Mouse (Mus musculus): ENCODE results near the gene Krt42.
"Not testable (repeated sequence)": the region's sequence is repeated elsewhere in the genome, so short reads cannot be mapped to it uniquely, and the experiment has no call there.

Krt42 gene

DNA sequence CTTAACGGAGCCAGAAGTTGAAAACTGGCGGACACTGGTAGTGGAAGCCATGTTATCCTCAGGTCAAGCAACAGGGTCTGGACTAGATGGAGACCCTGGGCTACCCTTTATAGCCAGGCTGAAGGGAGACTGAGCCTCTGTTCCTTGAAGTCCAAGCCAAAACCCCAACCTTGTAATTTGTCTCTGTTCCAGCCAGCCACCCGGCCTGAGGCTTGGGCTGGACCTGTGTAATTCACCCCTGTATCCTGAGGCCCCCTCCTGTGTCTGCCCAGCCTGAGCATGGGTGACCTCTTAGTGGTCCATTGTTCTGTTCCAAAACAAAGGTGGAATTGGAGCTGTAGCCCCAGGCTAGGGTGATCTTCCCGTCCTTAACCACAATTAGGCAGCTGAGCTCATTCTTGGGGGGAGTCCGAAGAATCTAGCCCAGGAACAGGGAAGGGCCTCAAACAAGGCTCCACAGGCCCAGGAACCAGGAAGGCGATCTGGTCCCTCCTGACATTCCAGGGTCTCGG is at the start of gene Krt42:
TSS of gene Krt42 (minus strand) at position 51 of the 512 bp plus-strand sequence.
- no peak for DNase-seq (ENCODE audit: low spot score)

DNA sequence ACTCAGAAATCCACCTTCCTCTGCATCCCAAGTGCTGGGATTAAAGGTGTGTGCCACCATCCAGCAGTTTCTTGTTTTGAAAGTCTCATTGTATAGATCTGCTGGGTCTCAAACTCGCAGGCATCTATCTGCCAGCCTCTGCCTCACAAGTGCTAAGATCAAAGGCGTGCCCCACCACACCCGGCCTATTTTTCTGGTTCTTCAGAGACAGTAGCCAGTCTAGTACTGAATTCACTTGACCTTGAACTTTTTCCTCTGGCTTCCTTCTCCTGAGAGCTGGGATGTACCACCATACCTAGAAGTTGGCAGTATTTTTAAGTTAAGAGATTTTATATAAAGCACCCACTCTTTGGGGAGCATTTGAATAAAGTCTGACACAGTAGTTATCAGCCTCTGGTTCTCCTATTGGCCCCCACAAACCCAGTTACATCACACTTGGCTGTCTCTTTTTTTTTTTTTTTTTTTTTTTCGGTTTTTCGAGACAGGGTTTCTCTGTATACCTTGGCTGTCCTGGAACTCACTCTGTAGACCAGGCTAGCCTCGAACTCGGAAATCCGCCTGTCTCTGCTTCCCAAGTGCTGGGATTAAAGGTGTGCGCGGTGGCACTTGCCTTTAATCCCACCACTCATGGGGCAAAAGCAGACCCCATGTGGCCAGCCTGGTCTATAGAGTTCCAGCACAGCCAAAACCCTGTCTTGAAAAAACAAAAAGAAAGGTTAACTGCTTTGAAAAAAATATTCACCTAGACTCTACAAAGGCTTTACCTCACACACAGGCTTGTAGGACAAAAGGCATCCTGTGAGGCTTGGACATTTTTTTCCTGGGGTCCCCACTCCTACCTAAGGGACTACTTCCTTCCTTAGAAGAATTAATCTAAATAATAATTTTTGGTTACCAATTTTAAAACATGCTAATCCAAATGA is 49.1 kb upstream of the Krt42 start:
- no peak for DNase-seq (ENCODE audit: low spot score)

DNA sequence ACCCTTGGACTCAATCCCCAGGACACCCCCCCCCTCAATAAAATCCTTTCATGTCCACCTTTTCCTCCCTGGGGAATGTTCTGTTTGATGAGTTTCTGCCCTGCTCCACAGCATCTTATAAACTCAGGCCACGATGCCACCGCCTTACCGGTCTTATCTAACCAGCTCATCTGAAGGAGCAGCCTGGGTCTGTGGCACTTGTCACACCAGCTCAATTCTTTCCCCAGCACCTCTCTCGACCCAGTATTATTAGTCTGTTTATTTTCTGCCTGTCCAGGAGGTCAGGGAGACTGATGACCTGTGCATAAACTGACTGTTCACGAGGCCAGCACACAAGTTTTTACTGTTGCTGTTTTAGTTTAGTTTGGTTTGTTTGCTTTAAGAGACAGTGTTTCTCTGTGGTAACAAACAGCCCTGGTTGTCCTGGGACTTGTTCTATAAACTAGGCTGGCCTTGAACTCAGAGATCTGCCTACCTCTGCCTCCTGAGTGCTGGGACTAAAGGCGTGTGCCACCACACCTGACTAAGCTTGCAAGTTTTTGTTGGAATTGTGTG is 48.2 kb upstream of the Krt42 start:
- no peak for DNase-seq (ENCODE audit: low spot score)

DNA sequence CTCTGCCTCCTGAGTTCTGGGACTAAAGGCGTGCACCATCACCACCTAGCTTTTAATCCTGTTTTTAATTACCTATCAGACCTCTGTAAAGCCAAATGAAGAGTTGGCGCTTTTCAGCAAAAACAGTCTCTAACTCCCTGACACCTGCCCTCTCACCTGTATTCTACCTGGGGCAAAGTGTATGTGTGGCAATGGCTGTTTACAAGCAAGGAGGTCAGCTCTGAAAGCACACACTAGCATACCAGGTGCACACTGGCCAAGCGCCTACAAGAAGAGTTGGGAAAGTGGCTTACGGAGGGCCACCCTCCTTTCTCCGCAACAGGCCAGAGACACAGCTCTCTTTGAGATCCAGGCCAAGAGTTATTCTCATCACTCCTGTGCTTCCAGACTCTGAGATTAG is 45.8 kb upstream of the Krt42 start:
- DNase-seq (ENCODE audit: low spot score), result no peak

DNA sequence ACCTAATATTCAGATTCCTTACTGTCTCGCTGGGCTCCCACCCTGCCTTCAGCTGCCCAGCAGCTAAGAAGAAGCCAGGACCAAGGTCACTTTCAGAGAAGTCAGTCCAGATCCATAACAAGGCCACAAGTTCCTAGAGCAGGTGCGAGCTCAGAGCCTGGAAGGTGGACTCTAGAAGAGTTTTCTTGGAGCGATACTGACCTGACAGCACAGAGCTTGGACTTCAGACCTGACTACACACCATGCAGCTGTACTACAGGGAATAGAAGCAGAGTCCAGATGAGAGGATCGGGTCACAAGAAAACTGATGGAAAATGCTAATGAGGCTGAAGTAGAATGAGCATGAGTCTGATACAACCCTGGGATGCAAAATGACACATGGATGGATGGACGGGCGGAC is 43.8 kb upstream of the Krt42 start:
- no peak for DNase-seq (ENCODE audit: low spot score)

DNA sequence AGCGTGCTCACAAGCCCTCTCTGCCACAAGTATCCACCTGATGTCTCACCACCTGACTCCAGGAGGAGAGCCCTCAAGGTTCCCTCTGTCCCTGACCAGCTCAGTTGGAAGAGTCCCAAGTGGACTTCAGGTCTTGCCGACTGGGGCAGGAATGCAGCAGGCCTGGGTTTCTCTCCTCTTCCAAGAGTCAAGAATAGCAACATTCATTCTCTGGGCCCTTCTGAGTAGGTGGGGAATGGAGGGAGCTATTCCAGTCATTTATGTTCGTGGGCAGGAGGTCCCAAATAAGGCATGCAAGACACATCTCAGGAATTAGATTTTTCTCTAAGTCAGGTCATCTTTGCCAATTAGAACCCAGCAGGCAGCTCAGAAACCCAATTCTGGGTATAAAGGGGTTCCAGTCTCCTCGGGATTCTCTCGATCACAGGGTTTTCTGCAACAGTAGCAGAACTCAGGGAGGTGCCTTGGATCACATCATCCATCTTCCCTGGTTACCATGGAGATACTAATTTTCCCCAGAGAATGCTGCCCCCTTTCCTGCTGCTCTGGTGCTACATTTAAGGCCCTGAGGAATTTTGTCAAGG is 42.5 kb upstream of the Krt42 start:
- DNase-seq (ENCODE audit: low spot score), result no peak

DNA sequence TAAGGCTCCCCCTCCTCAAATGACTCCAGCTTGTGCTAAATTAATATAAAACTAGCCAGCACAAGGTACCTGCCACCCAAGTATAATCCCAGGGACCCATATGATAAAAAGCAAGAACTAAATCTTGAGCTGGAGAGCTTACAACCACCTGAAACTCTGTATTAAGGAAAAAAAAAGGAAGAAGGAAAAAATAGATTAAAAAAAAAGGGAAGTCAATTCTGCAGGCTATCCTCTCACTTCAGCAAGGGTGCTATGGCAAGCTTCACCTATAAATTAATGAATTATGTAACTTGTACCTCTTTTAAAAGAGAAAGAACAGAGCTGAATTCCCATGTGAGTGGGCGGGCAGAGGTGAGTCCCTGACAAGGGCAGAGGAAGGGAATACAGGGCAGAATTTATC is 42.0 kb upstream of the Krt42 start:
- no peak for DNase-seq (ENCODE audit: low spot score)

DNA sequence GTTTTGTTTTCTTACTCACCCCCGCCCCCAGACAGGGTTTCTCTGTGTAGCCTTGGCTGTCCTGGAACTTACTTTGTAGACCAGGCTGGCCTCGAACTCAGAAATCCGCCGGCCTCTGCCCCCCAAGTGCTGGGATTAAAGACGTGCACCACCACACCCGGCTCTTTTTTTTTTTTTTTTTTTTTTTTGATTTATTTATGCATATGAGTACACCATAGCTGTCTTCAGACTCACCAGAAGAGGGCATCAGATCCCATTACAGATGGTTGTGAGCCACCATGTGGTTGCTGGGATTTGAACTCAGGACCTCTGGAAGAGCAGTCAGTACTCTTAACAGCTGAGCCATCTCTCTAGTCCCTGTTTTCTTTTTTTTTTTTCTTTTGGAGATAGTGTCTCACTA is 39.0 kb upstream of the Krt42 start:
- DNase-seq (ENCODE audit: low spot score), result not testable (repeated sequence)

DNA sequence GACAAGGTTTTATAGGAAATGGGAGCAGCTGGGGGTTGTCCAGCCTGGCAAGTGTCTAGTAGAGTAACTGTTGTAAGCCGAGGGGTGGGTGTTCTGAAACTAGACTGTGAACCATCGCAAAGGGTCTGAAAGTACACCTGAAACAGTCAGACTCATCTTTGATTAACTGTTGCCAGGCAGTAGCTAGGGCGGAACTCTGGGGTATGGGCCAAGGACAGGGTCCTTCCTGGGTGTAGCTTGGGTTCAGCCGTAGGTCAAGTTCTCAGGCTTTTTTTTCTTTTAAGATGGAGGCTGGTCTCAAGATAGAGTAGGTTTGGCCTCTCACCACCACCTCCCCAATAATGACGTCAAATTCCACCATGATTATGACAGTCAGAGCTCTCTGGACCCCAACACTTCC is 38.2 kb upstream of the Krt42 start:
- DNase-seq (ENCODE audit: low spot score), result no peak

DNA sequence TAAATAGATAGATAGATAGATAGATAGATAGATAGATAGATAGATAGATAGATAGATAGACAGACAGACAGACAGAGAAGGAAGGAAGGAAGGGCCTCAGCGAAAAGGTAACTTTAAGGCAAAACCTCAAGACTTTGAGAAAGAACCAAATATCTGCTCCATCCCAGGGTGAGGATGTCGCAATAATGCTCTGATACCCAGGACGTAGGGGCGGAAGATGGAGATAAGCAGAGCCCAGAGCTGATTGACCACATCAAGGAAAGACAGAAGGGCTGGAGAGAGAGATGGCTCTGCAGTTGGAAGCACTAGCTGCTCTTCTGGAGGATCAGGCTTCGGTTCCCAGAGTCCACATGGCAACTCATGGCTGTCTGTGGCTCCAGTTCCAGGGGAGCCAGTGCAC is 31.6 kb upstream of the Krt42 start:
- DNase-seq (ENCODE audit: low spot score), result no peak

DNA sequence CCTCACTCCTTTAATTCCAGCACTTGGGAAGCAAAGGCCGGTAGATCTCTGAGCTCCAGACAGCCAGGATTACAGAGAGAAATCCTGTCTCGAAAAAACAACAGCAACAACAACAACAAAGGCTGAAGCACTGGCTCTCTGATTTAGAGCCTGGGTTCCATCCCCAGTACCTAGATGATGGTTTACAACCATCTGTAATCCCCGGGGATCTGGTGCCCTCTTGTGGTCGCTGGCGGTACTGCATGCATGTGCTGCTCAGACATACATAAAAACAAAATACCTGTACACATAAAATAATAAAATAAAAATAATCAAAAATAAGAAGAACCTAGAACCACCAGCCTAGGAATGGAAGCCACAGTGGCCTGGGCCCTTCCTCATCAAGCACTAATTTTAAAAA is 30.6 kb upstream of the Krt42 start:
- DNase-seq (ENCODE audit: low spot score), result peak; percentile 58

DNA sequence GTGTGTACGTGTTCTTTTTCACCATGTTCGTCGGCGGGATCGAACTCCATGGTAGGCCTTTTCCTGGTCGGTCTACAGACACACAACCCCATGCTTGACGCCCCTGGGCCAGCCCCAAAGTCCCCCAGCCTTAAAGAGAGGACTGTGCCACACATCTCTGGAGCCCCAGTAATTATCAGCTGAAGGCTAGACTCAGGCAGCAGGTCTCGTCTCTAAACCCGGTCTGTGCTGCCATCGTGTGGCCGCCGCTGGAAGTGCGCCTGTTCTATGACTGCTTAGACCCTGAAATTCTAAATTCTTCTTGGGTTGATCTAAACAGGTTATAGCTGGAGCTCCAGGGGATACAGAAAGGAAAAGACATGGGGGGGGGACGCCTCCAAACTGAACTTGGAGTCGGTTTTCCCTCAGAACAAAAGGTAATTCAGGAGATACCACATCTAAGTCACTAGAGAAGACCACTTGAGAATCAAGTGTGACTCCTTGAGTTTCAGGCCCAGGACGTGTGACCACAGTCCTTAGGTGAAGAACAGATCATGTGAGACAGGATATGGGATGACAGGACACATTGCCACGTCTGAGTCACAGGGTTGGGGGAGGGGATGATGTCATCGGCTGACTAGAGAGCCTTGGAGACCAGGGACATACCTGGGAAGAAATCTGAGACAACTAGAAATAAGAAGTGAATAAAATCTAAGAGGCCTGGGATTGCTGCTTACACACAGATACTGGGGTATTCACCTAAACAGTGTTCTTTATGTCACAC is 28.8 kb upstream of the Krt42 start:
- DNase-seq (ENCODE audit: low spot score), result peak; percentile 79

DNA sequence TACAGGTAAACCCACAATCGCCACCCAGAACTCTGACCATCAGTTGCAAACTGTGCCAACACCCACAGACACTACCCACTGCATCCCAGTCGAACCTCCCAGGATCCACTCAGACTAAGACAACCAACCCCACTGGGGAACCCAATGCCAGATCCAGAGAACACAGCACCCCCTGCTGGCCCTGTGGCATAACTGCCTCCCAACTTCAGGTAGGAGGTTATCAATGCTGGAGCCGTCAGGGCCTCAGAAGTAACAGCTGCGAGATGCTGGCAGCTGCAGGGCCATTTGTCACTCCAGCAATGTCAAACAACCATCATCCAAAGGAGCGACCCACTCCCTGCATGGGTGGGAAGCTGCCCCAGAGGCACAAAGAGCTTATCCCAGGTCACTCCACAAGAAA is 28.1 kb upstream of the Krt42 start:
- peak; percentile 39 for DNase-seq (ENCODE audit: low spot score)

DNA sequence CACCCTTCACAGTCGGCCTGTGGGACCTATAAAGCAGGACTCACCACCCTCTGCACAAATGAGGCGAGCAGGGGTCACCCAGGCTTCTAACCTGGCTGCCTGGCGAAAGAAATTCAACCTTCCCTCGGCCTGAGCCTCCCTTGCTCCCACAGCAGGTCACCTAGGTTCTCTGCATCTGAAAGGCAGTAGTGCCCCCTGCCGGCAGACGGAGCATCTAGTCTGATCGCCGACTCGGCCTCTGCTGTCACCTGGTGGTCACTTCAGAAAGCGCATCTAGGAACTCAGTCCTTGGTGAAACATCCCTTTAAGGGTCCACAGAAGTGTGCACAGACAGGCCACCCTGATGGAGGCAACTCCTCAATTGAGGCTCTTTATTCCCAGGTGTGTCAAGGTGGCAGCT is 25.6 kb upstream of the Krt42 start:
- DNase-seq (ENCODE audit: low spot score), result peak; percentile 72

DNA sequence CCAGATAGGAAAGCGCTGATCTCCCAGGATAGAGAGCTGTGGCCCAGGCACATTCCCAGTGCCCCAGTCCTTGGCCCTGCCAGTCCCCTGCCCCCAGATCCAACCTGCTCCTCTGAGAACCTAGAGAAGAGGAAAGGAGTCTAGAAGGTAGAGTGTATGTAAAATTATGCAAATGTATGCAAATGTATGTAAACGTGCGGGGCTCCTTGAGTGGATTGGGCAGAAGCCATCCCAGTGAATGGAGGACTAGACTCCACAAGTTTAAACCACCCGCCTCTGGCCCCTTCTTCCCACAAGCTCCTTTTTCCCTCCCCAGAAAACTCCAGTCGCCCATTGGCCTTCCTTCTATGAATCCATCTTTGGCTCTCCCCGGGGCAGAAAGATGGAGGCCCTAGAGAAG is 23.2 kb upstream of the Krt42 start:
- no peak for DNase-seq (ENCODE audit: low spot score)

DNA sequence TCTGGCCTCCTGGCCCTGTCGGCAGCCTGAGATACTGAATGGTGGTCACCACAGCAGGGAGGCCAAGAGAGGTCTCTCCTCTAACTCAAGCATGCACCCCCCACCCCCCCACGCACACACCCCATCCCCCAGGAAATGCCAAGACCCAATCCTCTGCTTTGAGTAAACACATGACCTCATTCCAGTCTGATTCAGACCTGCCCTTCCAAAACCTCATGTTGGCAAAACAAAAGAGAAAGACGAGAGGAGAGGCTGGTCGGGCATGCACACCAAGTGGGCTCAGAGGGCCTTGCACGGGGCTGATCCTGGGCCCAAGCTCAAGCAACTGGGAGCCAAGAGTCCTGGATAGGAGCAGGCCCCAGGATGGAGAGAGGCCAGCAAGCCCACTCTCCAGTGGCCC is 20.6 kb upstream of the Krt42 start:
- DNase-seq (ENCODE audit: low spot score), result no peak

DNA sequence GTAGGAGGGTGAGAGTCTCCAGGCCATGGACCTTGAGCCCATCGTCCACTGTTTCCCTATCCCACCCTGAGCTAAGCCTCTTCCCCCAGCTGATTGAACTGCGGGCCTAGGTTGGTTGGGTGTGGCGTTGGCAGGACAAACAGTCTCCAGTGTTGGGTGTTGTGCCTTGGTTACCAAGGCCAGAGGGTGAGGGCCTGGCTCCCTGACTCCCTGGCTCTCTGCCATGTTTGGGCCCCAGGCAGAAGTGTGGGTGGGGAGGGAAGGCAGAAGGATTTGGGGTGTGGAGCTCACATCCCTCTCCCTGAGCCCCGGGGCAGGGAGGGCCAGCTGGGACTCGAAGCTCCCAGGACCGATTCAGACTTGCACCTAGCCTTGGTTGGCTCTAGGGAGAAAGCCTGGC is 19.3 kb upstream of the Krt42 start:
- no peak for DNase-seq (ENCODE audit: low spot score)

DNA sequence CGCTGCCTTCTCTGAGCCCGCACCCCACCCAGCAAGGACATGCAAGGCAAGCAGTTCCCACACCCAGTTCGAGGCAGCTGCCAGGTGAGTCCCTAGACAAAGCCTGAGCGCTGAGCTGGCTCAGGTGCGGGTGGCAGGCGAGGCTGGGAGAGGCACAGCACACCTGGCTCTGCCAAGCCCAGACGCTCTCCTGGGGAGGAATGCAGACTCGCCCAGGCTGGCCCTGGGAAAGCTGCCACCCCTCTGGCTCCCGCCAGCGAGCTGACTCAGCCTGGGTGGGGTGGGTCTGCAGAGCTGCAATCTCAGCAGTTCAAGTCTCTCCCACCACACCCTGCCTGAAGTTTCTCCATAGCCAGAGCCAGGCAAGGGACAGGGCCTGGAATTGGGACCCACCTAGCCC is 17.4 kb upstream of the Krt42 start:
- DNase-seq (ENCODE audit: low spot score), result no peak

DNA sequence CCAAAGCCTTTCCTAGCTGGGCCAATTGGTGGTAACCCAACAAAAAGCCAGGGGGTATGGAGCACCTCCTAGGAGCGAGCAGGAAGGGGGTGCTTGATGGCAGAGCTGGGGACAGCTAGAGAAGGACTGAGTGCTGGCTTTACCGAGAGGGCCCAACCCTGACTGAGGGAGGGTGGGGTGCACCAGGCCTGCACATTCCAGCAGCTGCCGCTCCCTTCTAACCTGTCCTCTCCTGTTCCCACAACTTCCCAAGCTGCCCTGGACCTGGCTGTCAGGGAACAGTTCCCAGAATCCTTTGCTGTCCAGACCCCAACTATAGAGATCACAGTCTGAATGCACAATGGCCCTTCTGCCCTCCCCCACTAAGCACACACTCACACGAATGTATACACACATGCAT is 15.3 kb upstream of the Krt42 start:
- DNase-seq (ENCODE audit: low spot score), result no peak

DNA sequence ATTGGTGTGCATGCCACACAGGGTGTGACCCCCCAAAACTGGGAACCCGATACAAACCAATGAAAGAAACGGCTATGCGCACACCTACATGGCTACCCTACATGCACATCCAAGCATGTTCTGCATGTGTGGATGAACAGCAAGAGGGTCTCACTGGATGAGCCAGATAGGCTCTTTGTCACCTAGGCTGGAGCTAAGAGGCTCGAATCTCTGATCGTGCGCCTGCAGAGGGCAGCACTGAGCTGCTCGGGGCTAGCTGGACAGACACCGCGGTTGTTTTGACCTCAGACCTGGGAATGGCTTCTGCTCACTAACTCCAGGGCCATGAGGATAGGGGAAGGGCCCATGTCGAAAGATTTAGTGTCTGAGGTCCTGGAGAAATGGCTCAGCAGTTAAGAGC is 12.9 kb upstream of the Krt42 start:
- DNase-seq (ENCODE audit: low spot score), result peak; percentile 47

DNA sequence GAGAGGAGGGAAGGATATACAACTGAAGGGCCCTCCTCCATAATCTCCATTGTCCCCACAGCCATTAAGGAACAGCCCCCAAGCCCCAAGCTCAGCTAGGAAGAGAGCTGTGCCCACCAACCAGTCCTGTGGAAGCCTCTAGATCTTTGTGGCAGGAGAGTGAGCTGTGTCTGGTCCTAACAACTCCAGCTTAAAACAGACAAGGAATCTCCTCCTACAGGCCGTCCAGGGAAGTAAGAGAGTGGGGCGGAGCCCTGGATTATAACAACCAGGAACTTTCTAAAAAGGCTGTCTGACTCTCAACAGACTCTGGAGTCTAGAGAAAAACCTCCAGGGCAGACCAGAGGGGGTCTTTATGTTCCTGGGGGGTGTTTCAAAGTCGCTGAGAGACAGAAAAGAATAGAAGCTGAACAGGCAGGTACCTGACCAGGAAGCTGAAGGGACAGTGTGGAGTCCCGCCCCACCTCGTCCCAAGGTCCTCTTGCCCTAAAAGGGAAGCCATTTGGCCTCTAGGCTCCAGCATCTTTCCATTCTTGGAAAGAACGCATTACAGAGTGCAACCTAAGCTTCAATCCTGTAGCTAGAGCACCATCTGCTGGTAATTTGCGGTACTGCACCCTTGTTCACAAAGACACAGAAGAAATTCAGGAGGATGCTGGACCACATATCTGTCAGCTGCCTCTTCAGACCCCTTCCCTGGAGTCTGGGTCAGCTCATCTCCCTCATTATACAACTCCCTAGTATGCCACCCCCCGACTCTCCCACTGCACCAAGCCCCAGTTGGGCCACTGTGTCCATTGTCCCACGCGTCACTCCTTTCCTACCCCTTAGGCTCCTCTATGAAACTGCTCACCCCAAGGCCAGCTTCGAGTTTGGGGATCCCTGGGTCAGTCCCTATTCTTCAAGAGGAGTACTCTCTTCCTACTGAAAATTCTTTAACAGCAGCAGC is 12.2 kb upstream of the Krt42 start:
- peak; percentile 59 for DNase-seq (ENCODE audit: low spot score)

Measured in T-cell, adult 2 months (primary cell).